Comparison of ENCODE assay signal across 23 mouse cellular contexts in the genomic region with DNA sequence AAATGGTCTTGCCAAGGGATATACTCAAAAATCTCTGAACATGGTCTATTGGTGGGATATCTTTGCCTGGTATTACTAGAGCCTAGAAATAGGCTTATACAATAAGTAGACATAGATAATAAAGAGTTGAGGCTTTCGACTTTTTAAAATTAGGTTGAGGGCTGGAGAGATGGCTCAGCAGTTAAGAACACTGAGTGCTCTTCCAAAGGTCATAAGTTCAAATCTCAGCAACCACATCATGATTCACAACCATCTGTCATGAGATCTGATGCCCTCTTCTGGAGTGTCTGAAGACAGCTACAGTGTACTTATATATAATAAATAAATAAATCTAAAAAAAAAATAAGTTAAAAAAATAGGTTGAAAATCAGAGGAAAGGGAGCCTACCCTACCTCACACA. TPM values are rescaled to one million over a fixed set of nuclear protein-coding genes. Genes with fewer than 3 reads are reported as not detected.
A peak's percentile ranks its signal among the peaks of the same experiment; 100 is the strongest.
DNase-seq lines count a peak whose midpoint lies in the region; ATAC-seq and TF ChIP-seq lines count a peak whose summit lies in the region.
"Had no signal": no experiment of that assay in that cellular context is flagged by ENCODE, and none has a peak within 500 bp of the region (broad histone marks: within the 10 kb centered on the region; RNA-seq: fewer than 3 reads in every experiment).

No protein-coding gene starts in this region.

- H3K4me2 ChIP-seq in midbrain, embryonic 11.5 days, result no peak overlapping the region
- no peak overlapping the region for H3K4me2 ChIP-seq in midbrain, postnatal 0 days (ENCODE audit: low read depth, low read length, poor library complexity, severe bottlenecking)
- H3K4me2 ChIP-seq: embryonic facial prominence, embryonic 15.5 days; forebrain, embryonic 12.5 days had no signal

- peaks cover 2% of the 10 kb centered on the region; the same call in 1 of the 2 replicates for H3K4me1 ChIP-seq in midbrain, embryonic 11.5 days (ENCODE audit: control insufficient read depth, insufficient read depth, low read length)
- 0 out of 2 replicates have a peak, but pooled peaks cover 2% of the 10 kb centered on the region for H3K4me1 ChIP-seq in midbrain, postnatal 0 days (ENCODE audit: insufficient read depth, low read length)

- no peaks in the 10 kb centered on the region for H3K27me3 ChIP-seq in midbrain, embryonic 11.5 days (ENCODE audit: control insufficient read depth, insufficient read depth, low read length)
- no peaks in the 10 kb centered on the region for H3K27me3 ChIP-seq in midbrain, postnatal 0 days (ENCODE audit: insufficient read depth, low read length)
- H3K27me3 ChIP-seq: embryonic facial prominence, embryonic 13.5 days; embryonic facial prominence, embryonic 15.5 days; forebrain, embryonic 12.5 days; Patski had no signal

- ATAC-seq in midbrain, embryonic 11.5 days (ENCODE audit: low FRiP score), result no peak
- no peak for ATAC-seq in midbrain, postnatal 0 days (ENCODE audit: low FRiP score)
- ATAC-seq: activated CD4-positive, CD25-positive, alpha-beta regulatory T cell, adult 4 months; forebrain, embryonic 14.5 days; forebrain, embryonic 16.5 days; Patski had no signal

- H3K36me3 ChIP-seq in midbrain, embryonic 11.5 days (ENCODE audit: control insufficient read depth, insufficient read depth, low read length), result no peaks in the 10 kb centered on the region
- no peaks in the 10 kb centered on the region for H3K36me3 ChIP-seq in midbrain, postnatal 0 days (ENCODE audit: insufficient read depth, low read length)
- H3K36me3 ChIP-seq: embryonic facial prominence, embryonic 13.5 days; embryonic facial prominence, embryonic 15.5 days; forebrain, embryonic 10.5 days; forebrain, embryonic 12.5 days had no signal

- H3K9ac ChIP-seq in midbrain, embryonic 11.5 days (ENCODE audit: low read length), result no peak overlapping the region
- H3K9ac ChIP-seq in midbrain, postnatal 0 days (replicated peaks; ENCODE audit: low read length, poor library complexity, severe bottlenecking), result no peak overlapping the region
- H3K9ac ChIP-seq: embryonic facial prominence, embryonic 13.5 days; embryonic facial prominence, embryonic 15.5 days; forebrain, embryonic 12.5 days had no signal

- no peak overlapping the region for H3K4me3 ChIP-seq in midbrain, embryonic 11.5 days (ENCODE audit: low read depth, low read length)
- no peak overlapping the region for H3K4me3 ChIP-seq in midbrain, postnatal 0 days (ENCODE audit: low read depth, low read length)
- H3K4me3 ChIP-seq: embryonic facial prominence, embryonic 13.5 days; erythroblast, embryonic 14.5 days; forebrain, embryonic 12.5 days had no signal

- DNase-seq in midbrain, embryonic 11.5 days (ENCODE audit: low spot score, missing footprints), result peak; percentile 45
- DNase-seq in midbrain, postnatal 0 days (ENCODE audit: low spot score), result no peak
- peak; percentile 26 for DNase-seq in A20 (ENCODE audit: low read depth, low spot score)
- no peak for DNase-seq in lung, adult 18-20 months
- no peak for DNase-seq in cerebellum, adult 11 months
- DNase-seq: adrenal gland, adult 8-10 months; adrenal gland, postnatal 14 days; adrenal gland, postnatal 36 days; cerebellum, adult 18-20 months; cerebellum, adult 8-10 months; cerebellum, adult 9-11 months; cerebellum, postnatal 14 days; cerebellum, postnatal 36 days; embryo, embryonic 11 days had no signal

- no peak overlapping the region for H3K27ac ChIP-seq in midbrain, embryonic 11.5 days (ENCODE audit: low read depth, low read length)
- H3K27ac ChIP-seq in midbrain, postnatal 0 days (ENCODE audit: low read depth, low read length), result no peak overlapping the region
- H3K27ac ChIP-seq: embryonic facial prominence, embryonic 13.5 days; embryonic facial prominence, embryonic 15.5 days; forebrain, embryonic 10.5 days; forebrain, embryonic 12.5 days had no signal

- no peaks in the 10 kb centered on the region for H3K9me3 ChIP-seq in midbrain, embryonic 11.5 days (ENCODE audit: control insufficient read depth, low read length)
- no peaks in the 10 kb centered on the region for H3K9me3 ChIP-seq in midbrain, postnatal 0 days (ENCODE audit: low read length)
- H3K9me3 ChIP-seq: embryonic facial prominence, embryonic 13.5 days; embryonic facial prominence, embryonic 15.5 days; forebrain, embryonic 10.5 days had no signal

- 81% methylated on average over 1 of the region's 1 CpGs for WGBS in midbrain, embryonic 11.5 days
- 98% methylated on average over 1 of the region's 1 CpGs for WGBS in midbrain, postnatal 0 days

- TF ChIP-seq CTCF in midbrain, postnatal 0 days (IDR thresholded peaks at IDR 0.05), result no peak

RNA-seq across cellular contexts. Expression of a gene that starts 4.2 kb away (rescaled TPM):
- 44.3 and 45.2 TPM in 2 replicates for polyA plus RNA-seq in midbrain, embryonic 11.5 days (2014; fragmentation: Nextera tagmentation; extraction: Ambion mirVana)
- 16.0 and 23.4 TPM in 2 replicates for total RNA-seq in midbrain, postnatal 0 days (2014; rRNA removed)
- 29.7 TPM in 2 replicates for polyA plus RNA-seq in midbrain, postnatal 0 days (2015; fragmentation: Nextera tagmentation; extraction: Ambion mirVana)

RNA-seq across cellular contexts. Expression of a gene that starts 6.0 kb away (rescaled TPM):
- polyA plus RNA-seq in midbrain, embryonic 11.5 days (2014; fragmentation: Nextera tagmentation; extraction: Ambion mirVana), result 86.4 and 90.2 TPM in 2 replicates
- total RNA-seq in midbrain, postnatal 0 days (2014; rRNA removed), result 47.0 and 60.2 TPM in 2 replicates
- 30.2 and 33.6 TPM in 2 replicates for polyA plus RNA-seq in midbrain, postnatal 0 days (2015; fragmentation: Nextera tagmentation; extraction: Ambion mirVana)

Comparison
In these comparisons a context has a peak if more than half of its experiments do, and no peak if none do; other contexts are left out.
1. DNase-seq: peak in midbrain, embryonic 11.5 days (single experiment) and A20 (single experiment); none in midbrain, postnatal 0 days (single experiment), lung, adult 18-20 months (0 of 2) and cerebellum, adult 11 months (single experiment).